Mouse (Mus musculus): ENCODE results near the gene Tgfbr3. TPM values are rescaled to one million over a fixed set of nuclear protein-coding genes. Genes with fewer than 3 reads are reported as not detected.

Gene Tgfbr3
- total RNA-seq, 2 experiments from 2014 or later, result 20.5 to 22.9 TPM

- peak; percentile 62 for DNase-seq
- Histone ChIP-seq H3K4me3 (no peak overlapping the region), H3K27ac (peak overlapping the region; percentile 77)
- intact Hi-C loops (cut with DNase I), result no loop called here
- no peak for TF ChIP-seq CTCF (IDR thresholded peaks at IDR 0.05)
Observed at GRCm38 (mm10) chr5:107157384-107157783, 132.0 kb downstream of the Tgfbr3 start.

GRCm38 (mm10) chr5:107156096-107156495, 133.3 kb downstream of the Tgfbr3 start:
- intact Hi-C loops (cut with DNase I), result no loop called here
- no peak for DNase-seq
- no peak for TF ChIP-seq CTCF (IDR thresholded peaks at IDR 0.05)
- H3K4me3 ChIP-seq, result no peak overlapping the region
- peak overlapping the region; percentile 77 for H3K27ac ChIP-seq

GRCm38 (mm10) chr5:107152989-107153388, 136.4 kb downstream of the Tgfbr3 start:
- Histone ChIP-seq H3K27ac (peak overlapping the region; percentile 83; the same call in 1 of the 2 replicates), H3K4me3 (no peak overlapping the region)
- intact Hi-C loops (cut with DNase I), result loop anchor here (5.0 kb wide), 1 partner anchor 79 kb away; no protein-coding TSS in a partner anchor
- TF ChIP-seq CTCF (IDR thresholded peaks at IDR 0.05), result no peak
- no peak for DNase-seq

- intact Hi-C loops (cut with DNase I), result loop anchor here (5.0 kb wide), 1 partner anchor 81 kb away; no protein-coding TSS in a partner anchor
- peak; percentile 68 for DNase-seq
- peak overlapping the region; percentile 17; the same call in 1 of the 2 replicates for H3K4me3 ChIP-seq
- TF ChIP-seq CTCF (IDR thresholded peaks at IDR 0.05), result no peak
- peak overlapping the region; percentile 83 for H3K27ac ChIP-seq
Observed at GRCm38 (mm10) chr5:107151320-107151719, 138.1 kb downstream of the Tgfbr3 start.

GRCm38 (mm10) chr5:107150555-107151312, 138.7 kb downstream of the Tgfbr3 start:
- peak; percentile 76 for DNase-seq
- peak overlapping the region; percentile 10; the same call in 1 of the 2 replicates for H3K4me3 ChIP-seq
- TF ChIP-seq CTCF (IDR thresholded peaks at IDR 0.05), result no peak
- H3K27ac ChIP-seq, result peak overlapping the region; percentile 83
- intact Hi-C loops (cut with DNase I), result loop anchor here (5.0 kb wide), 1 partner anchor 82 kb away; no protein-coding TSS in a partner anchor

- DNase-seq, result peak; percentile 75
- Histone ChIP-seq H3K4me3 (no peak overlapping the region), H3K27ac (peak overlapping the region; percentile 81)
- TF ChIP-seq CTCF (IDR thresholded peaks at IDR 0.05), result no peak
- intact Hi-C loops (cut with DNase I), result no loop called here
Observed at GRCm38 (mm10) chr5:107147951-107148766, 141.3 kb downstream of the Tgfbr3 start.

GRCm38 (mm10) chr5:107147413-107147812, 142.0 kb downstream of the Tgfbr3 start:
- no peak for TF ChIP-seq CTCF (IDR thresholded peaks at IDR 0.05)
- H3K4me3 ChIP-seq, result no peak overlapping the region
- DNase-seq, result no peak
- intact Hi-C loops (cut with DNase I), result no loop called here
- H3K27ac ChIP-seq, result peak overlapping the region; percentile 81

- DNase-seq, result peak; percentile 63
- intact Hi-C loops (cut with DNase I), result no loop called here
- H3K4me3 ChIP-seq, result no peak overlapping the region; the same call in 1 of the 2 replicates
- peak overlapping the region; percentile 74 for H3K27ac ChIP-seq
- no peak for TF ChIP-seq CTCF (IDR thresholded peaks at IDR 0.05)
Observed at GRCm38 (mm10) chr5:107146111-107146616, 143.3 kb downstream of the Tgfbr3 start.

- no peak for TF ChIP-seq CTCF (IDR thresholded peaks at IDR 0.05)
- intact Hi-C loops (cut with DNase I), result no loop called here
- no peak for DNase-seq
- Histone ChIP-seq H3K27ac (peak overlapping the region; percentile 74), H3K4me3 (no peak overlapping the region)
Observed at GRCm38 (mm10) chr5:107145125-107145524, 144.3 kb downstream of the Tgfbr3 start.

- intact Hi-C loops (cut with DNase I), result no loop called here
- no peak for TF ChIP-seq CTCF (IDR thresholded peaks at IDR 0.05)
- H3K4me3 ChIP-seq, result no peak overlapping the region
- DNase-seq, result no peak
- peak overlapping the region; percentile 74 for H3K27ac ChIP-seq
Observed at GRCm38 (mm10) chr5:107144263-107144843, 145.1 kb downstream of the Tgfbr3 start.

GRCm38 (mm10) chr5:107143406-107143805, 146.0 kb downstream of the Tgfbr3 start:
- intact Hi-C loops (cut with DNase I), result no loop called here
- Histone ChIP-seq H3K27ac (peak overlapping the region; percentile 74; the same call in 1 of the 2 replicates), H3K4me3 (no peak overlapping the region)
- no peak for TF ChIP-seq CTCF (IDR thresholded peaks at IDR 0.05)
- DNase-seq, result no peak

GRCm38 (mm10) chr5:107142791-107143190, 146.6 kb downstream of the Tgfbr3 start:
- Histone ChIP-seq H3K4me3 (no peak overlapping the region), H3K27ac (no peak overlapping the region)
- no peak for DNase-seq
- intact Hi-C loops (cut with DNase I), result no loop called here
- TF ChIP-seq CTCF (IDR thresholded peaks at IDR 0.05), result no peak
